Mouse (Mus musculus) testis, postnatal 10 days (tissue): ENCODE measurements at regions not wholly inside any gene's neighbourhood (a gene's known extent, or its start where the extent isn't known, plus 50 kb on each side); places are given as distances from the start of the nearest gene placed in this dataset.

Source experiments
- DNase-seq: peaks from one replicate; pipeline ENCODE4 v3.0.0; 2021; ENCODE audit warnings: low spot score

DNA sequence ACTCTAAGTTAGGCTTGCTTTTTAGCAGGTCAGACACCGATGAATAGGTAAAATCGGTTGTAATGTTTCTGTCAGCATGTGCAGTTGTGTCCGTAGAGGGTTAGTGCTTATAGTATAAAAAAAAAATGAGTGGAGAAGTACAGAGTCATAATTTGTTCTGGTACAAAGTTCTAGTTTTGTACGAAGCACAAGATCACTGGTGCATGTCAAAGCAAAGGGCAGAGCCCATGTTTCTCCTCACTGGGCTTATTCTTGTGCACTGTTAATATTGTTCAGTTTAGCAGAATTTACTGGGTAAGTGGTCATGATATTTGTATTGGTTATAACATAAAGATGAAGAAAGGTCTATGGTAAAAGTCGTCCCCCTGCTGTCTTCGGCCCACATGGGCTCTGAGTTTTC is 330.4 kb upstream of the Fam241a start:
- no peak for DNase-seq

DNA sequence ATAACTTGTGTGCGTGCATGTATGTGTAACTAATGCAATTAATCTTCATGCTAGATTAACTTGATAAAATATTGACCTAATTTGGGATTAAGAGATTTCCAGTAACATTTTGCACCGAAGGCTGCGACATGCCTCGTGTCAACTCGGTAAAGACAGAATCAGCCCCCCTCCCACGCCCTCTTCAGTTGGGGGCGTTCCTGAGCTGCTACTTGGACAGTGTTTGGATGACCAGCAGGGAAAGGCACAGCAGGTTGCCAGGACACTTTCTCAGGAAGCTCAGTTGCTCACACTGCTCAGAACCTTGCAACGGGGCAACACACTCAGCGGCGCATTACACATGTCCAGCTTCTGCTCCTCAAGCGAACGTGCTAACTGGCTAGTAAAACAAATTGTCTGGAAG is 326.2 kb upstream of the Fam241a start:
- DNase-seq, result no peak

GRCm38 (mm10) chr3:128221625-128222024 is 325.5 kb upstream of the Fam241a start:
- no peak for DNase-seq

DNA sequence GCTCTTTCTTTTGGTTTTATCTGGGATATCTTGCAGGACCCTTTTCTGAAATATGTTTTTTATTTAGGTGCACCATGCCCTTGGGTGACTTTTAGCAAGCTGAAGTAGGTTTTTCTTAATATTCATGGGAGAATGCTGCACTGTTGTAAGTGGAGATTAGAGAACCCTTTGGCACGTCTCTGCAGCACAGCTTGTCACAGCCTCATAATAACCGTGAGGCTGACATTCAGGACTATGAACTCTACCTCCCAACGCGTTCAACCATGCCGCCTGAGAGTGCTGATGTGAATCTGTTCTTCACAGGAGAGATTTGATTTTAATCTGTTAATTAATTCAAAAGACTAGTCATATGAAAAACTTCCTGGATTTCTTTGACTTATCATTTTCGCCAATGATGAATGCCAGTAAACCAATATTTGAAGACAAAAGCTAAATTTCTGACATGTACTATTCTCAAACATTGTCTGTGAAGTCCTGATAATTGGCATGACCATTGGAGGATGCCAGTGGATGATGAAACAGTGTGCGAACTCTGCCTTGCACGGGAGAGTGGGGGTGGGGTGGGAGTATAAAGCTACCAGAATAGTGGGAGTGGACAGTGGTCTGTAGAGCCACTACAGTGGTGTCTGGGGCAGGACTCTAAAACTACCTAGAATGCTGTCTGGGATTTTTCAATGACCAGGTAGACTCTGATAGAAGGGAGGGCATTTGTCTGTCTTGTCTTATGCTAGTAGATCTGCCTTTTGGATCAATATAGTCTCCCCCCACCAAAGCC is 324.8 kb upstream of the Fam241a start:
- no peak for DNase-seq

- no peak for DNase-seq
These were observed 321.8 kb upstream of the Fam241a start for GRCm38 (mm10) chr3:128217765-128218415.

GRCm38 (mm10) chr3:128212256-128212655 is 316.1 kb upstream of the Fam241a start:
- peak; percentile 72 for DNase-seq

- DNase-seq, result no peak
These were observed 314.5 kb upstream of the Fam241a start for GRCm38 (mm10) chr3:128210591-128210990.

DNA sequence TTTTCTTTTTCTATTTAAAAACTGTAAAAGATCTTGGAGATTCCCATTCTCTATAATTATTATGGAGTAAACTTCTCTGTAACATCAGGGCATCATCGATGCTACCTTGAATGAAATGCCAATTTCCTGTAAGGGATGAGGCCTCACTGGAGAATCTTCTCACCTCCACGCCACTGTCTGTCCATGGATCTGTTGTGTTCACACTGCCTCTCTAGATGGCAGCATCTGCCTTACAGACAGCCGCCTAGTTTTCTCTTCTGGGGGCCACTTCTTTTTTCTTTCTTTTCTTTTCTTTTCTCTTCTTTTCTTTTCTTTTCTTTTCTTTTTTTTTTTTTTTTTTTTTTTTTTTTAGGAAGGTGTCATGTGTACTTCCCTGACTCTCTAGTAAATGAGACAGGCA is 310.8 kb upstream of the Fam241a start:
- DNase-seq, result no peak

- no peak for DNase-seq
These were observed 310.4 kb upstream of the Fam241a start for GRCm38 (mm10) chr3:128206483-128206882.

- no peak for DNase-seq
These were observed 304.6 kb upstream of the Fam241a start for GRCm38 (mm10) chr3:128200574-128201235.

GRCm38 (mm10) chr3:128199466-128199865 is 303.3 kb upstream of the Fam241a start:
- no peak for DNase-seq

DNA sequence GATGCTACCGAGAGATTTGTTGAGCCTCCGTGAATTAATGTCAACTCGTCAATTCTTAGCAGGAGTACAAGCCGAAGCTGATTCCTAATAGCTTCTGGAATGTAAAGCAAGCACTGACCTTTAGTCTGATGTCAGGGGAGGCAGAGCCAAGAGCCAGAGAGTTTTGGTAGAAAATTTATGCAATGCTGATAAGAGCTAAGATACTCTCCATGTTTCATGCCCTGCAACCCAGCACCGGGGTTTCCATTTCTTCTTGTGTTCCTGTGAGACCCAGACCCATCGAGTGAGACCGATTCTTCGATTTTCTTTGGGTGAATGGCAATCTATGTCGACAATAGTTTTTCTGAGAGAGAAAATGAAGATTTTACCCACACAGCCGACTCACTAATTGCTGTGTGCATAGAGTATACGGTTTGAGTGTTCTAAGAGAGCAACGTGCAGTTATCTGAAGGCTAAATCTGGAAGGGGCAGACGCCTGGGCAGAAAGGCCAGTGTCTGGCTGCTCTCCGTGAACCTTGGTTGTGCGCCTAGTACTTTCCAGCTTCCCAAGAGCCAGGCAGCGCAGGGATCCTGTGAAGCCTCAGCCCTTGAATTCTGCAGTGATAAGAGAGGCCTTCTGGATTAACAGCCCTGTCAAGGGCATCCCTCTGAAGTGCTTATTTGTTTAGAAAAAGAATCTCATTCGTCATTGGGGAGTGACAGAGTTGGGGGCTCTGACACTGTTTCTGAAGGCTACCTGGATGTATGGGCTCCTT is 296.1 kb upstream of the Fam241a start:
- no peak for DNase-seq

- DNase-seq, result no peak
These were observed 291.4 kb upstream of the Fam241a start for GRCm38 (mm10) chr3:128187330-128188044.

GRCm38 (mm10) chr3:128186278-128186677 is 290.2 kb upstream of the Fam241a start:
- DNase-seq, result no peak

GRCm38 (mm10) chr3:128181221-128181908 is 285.2 kb upstream of the Fam241a start:
- no peak for DNase-seq

DNA sequence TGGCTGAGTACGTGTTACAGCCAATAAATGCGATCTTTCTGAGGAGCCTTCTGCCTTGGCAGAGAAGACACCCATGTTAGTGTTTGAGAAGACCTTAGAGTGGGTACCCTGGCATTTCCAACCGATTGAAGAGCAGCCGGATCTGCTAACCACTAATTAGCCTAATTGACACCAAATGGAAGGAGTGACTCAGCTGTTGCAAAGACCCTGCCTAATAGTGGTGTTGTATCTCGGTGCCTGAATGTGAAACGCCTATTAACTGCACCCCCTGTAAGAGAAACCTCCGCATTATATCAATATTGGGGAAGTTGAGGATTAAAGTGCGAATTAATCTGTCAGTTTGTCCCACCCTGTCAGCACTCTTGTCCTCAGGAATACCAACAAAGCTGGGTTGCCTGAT is 253.1 kb upstream of the Fam241a start:
- DNase-seq, result no peak

GRCm38 (mm10) chr3:128145329-128145728 is 249.2 kb upstream of the Fam241a start:
- DNase-seq, result no peak

- no peak for DNase-seq
These were observed 231.7 kb upstream of the Fam241a start for GRCm38 (mm10) chr3:128127836-128128235.

DNA sequence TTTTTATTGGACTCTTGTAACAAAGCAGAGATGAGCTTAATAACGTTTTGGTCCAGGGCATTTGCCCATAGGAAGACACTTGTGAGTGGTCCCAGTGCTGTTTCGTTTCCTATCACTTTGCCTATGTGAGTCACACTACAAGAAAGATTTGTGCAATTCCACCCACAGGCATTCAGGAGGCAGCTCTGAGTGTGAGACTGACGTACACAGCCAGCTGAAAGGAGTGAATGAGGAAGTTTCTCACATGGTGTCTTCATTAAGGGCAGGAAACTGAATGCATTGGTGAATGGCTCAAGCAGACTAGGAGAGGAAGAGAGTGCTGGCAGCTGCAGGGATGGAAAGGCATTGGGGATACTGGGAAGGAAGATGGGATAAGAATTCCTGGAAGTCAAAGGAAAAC is 230.5 kb upstream of the Fam241a start:
- no peak for DNase-seq

DNA sequence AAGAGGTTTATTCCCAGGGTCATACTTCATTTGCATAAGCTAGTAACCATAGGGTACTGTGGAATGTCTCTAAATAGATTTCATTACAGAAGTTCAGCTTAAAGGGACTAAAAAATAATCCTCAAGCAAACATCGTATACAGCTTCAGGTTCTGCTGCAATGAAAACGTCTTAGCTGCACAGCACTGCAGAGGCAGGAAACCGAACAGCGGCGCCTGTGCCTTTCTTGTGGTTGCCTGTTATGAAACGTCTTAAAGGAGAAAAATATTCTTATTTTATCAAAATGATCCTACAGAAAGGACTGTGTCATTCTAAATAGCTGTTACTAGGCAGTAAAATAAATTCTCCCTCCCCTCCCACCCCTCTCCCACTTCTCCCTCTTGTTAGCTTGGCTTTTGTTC is 226.0 kb upstream of the Fam241a start:
- no peak for DNase-seq
